Mouse (Mus musculus) thymus, adult 18-20 months (tissue): ENCODE data around the gene Pou5f1.

Experiments
- DNase-seq, 2 experiments: peaks; one replicate each; pipeline ENCODE4 v3.0.0; 2022; ENCODE audit warnings: mixed read lengths in 2 of 2

Gene Pou5f1

DNA sequence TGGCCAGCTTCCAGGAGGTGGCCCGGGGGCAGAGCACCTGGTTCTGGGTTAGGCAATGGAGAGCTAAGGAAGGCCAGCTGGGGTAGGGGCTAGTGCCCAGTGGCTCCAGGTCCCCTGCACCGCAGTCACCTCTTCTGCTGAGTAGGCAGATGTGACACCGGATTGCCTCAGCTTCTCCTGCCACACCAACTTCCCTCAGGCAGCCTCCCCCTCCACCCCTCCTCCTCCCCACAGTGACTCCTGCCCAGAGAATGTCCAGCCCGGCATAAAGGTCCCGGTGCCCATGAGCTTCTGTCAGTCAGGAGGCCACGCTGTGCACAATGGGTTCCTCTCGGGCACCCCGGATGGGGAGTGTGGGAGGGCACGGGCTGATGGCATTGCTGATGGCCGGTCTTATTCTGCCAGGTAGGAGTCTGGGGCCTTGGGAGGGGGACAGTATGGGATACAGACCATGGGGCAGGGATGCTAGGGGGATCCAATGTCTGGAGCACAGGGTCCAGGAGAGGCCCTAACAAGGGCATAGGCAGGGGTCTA lies 46.1 kb downstream of the Pou5f1 start, which contains the start of gene Cdsn:
Gene Cdsn, plus strand, starts transcription at position 248 of the 534 bp plus-strand sequence.
- DNase-seq = no peak

DNA sequence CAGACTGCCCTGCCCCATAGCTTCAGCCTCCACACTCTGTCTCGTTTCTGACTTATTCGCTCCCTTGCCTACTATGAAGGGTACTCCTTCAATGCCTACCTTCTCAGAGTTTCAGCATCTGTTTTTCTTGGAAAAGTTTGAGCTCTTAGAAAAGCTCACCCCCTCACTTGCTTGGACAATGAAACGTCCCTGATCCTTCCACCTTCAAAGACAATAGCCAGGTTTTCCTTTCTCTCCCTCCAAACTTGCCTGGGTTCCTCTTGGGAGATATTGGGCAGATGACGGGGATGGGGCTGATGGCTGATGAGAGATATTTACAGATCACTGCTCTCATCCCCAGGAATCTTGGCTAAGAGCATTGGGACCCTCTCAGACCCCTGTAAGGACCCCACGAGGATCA lies 48.5 kb downstream of the Pou5f1 start:
- no peak for DNase-seq

DNA sequence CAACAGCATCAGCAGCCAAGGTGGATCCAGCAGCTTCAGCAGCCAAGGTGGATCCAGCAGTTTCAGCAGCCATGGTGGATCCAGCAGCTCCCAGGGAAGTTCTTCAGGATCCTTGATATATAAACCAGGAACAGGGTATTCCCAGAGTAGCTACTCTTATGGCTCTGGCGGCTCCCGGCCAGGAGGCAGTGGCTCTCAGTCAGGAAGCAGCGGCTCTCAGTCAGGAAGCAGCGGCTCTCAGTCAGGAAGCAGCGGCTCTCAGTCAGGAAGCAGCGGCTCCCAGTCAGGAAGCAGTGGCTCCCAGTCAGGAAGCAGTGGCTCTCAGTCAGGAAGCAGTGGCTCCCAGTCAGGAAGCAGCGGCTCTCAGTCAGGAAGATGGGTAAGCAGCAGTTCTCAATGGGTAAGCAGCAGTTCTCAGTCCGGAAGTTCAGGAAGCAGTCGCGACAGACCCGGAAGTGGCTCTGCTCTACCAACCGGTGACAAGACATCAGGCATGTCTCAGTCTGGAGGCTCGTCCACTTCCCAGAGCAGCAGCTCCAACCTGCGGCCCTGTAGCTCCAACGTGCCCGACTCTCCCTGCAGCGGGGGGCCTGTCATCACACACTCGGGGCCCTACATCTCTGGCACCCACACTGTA lies 49.1 kb downstream of the Pou5f1 start:
- no peak for DNase-seq

DNA sequence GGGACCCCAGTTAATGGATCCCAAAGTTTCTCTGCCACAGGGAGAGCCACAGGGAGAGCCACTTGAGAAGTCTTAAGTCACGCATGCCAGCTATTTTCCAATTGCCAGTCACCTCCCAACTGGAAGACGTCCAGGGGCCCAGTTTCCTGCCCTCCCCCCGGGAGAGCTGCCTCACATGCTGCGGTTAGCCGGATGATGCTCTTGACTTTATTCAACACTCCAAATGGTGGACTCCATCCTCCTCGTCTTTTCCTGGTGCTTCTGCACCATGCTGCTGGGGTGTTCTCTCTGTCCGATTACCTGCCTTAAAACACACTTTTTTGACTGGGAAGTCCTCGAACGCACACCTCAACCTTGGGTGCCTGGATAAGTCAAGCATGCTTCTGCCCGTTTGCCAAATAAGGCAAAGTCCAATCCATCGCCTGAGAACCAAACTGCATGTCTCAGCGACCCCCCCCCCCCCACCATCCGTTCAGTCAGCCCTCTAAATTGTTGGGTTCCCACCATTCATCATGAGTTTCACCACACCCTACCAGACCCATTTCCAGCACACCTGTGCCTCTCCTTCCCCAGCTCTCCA lies 50.5 kb downstream of the Pou5f1 start:
- DNase-seq = no peak

DNA sequence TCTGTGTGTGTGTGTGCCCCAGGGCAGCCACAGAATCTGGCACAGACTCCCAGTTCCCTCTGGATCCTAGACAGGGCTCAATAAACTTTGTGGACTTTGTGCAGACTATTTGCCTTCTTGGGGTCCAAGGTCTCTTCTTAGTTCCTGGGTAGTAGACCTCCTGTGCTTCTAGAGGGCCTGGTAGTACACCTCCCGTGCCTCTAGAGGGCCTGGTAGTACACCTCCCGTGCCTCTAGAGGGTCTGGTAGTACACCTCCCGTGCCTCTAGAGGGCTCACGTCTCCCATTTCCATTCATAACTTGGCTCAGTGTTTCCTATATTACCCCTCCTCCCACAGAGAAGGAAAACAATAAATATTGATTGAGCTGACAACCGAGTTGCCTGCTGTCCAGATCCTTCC lies 51.0 kb downstream of the Pou5f1 start:
- no peak for DNase-seq

DNA sequence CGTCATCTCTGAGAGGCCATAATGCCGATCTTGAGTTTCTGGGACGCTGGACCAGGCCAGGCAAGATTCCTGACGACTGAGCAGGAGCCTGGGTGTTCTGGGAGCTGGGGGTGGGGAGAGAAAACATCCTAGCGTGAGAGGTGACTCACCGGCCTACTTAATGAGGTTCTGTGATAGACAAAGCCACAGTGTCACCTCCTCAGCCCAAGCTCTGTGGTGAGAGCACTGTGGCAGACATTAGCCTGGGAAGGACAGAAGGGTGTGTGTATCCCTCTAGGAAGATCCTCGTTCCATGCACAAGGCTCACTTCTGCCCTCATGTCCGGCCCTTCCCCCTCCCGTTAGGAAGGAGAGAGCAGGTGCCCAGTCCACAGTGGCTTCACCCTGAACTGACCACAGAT lies 51.5 kb downstream of the Pou5f1 start:
- DNase-seq = no peak

DNA sequence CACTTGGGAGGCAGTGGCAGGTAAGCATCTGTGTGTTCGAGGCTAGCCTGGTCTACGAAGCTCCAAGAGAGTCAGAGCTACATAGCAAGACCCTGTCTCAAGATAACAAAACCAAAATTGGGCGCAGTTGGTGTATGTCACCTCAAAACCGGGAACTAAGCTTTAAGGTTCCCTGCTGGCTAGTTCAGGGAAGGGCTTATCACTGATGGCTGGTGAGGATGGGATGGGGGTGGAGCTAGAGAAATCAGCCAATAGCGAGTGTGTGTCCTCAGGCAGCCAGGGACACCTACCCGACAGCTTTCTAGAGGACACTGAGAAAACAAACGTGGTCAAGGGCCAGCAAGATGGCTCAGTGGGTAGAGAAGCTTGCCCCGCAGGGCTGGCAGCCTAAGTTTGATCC lies 52.4 kb downstream of the Pou5f1 start:
- DNase-seq = no peak
